Mouse (Mus musculus): ENCODE measurements around the gene Sema6b. TPM values are rescaled to one million over a fixed set of nuclear protein-coding genes. Genes with fewer than 3 reads are reported as not detected.

The Sema6b gene
- polyA plus RNA-seq, 2 experiments = 3.8 to 10.5 TPM

DNA sequence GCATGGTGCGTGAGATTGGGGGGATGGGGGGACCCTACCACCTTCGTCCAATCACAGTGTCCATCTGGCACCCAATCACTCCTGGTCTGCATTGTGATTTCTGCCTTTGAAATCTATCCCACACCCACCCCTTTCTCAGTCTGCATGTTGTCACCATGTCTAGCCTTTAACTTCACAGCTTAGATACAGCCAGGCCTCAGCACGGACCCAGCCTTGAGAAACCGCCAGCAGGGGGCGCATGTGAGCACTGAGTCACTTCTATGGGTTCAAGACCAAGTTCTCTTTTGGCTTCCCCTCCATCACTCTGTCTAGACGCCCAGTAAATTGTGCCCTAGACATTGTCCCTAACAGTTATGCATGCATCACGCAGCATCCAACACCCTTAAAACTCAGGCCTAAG is 8.3 kb downstream of the Sema6b start:
- Histone ChIP-seq H3K9ac (ENCODE audit: low read depth, low read length, severe bottlenecking) (no peak overlapping the region), H3K27ac (replicated peaks; ENCODE audit: low read depth, low read length) (no peak overlapping the region), H3K4me2 (replicated peaks; ENCODE audit: low read depth, low read length, severe bottlenecking) (no peak overlapping the region), H3K4me1 (ENCODE audit: control insufficient read depth, insufficient read depth, low read length) (peaks cover 8% of the 10 kb centered on the region; the same call in 1 of the 2 replicates), H3K36me3 (ENCODE audit: control insufficient read depth, insufficient read depth, low read length) (no peaks in the 10 kb centered on the region), H3K4me3 (replicated peaks; ENCODE audit: low read length) (no peak overlapping the region), H3K27me3 (ENCODE audit: control insufficient read depth, insufficient read depth, low read length) (0 out of 2 replicates have a peak, but pooled peaks cover under 1% of the 10 kb centered on the region), H3K9me3 (ENCODE audit: control insufficient read depth, low read length) (no peaks in the 10 kb centered on the region)
- 51% methylated on average over 7 of the region's 7 CpGs for WGBS
- no peak for ATAC-seq (ENCODE audit: low FRiP score, low read depth)
- no peak for TF ChIP-seq POLR2A (IDR thresholded peaks at IDR 0.05; ENCODE audit: borderline replicate concordance, extremely low read depth, insufficient read depth, insufficient read length)
- no peak for DNase-seq (ENCODE audit: low spot score)

DNA sequence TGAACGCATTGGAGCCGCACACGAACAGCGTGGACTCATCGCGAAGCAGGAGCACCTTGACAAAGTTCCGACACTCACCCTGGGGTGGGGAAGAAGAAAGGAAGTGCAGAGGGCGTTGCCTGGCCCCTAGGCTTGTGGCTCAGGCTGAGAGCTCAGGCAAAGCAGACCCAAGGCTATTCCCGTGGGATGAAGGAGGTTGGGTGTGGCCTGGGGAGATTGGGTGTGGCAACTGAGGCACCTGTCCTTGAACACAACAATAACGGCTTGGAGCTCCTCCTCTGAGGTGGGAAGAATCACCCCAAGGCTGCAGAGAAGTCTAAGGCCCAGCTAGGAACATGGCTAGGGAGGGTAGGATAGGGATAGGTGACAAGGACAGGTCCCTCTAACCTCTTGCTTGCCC is 9.0 kb downstream of the Sema6b start:
- Histone ChIP-seq H3K4me3 (replicated peaks; ENCODE audit: low read length) (no peak overlapping the region), H3K9me3 (ENCODE audit: control insufficient read depth, low read length) (no peaks in the 10 kb centered on the region), H3K4me1 (ENCODE audit: control insufficient read depth, insufficient read depth, low read length) (peaks cover 8% of the 10 kb centered on the region; the same call in 1 of the 2 replicates), H3K36me3 (ENCODE audit: control insufficient read depth, insufficient read depth, low read length) (no peaks in the 10 kb centered on the region), H3K4me2 (replicated peaks; ENCODE audit: low read depth, low read length, severe bottlenecking) (no peak overlapping the region), H3K9ac (ENCODE audit: low read depth, low read length, severe bottlenecking) (no peak overlapping the region), H3K27me3 (ENCODE audit: control insufficient read depth, insufficient read depth, low read length) (no peaks in the 10 kb centered on the region), H3K27ac (replicated peaks; ENCODE audit: low read depth, low read length) (no peak overlapping the region)
- WGBS = 91% methylated on average over 10 of the region's 10 CpGs
- ATAC-seq (ENCODE audit: low FRiP score, low read depth) = no peak
- DNase-seq (ENCODE audit: low spot score) = no peak
- TF ChIP-seq POLR2A (IDR thresholded peaks at IDR 0.05; ENCODE audit: borderline replicate concordance, extremely low read depth, insufficient read depth, insufficient read length) = no peak

DNA sequence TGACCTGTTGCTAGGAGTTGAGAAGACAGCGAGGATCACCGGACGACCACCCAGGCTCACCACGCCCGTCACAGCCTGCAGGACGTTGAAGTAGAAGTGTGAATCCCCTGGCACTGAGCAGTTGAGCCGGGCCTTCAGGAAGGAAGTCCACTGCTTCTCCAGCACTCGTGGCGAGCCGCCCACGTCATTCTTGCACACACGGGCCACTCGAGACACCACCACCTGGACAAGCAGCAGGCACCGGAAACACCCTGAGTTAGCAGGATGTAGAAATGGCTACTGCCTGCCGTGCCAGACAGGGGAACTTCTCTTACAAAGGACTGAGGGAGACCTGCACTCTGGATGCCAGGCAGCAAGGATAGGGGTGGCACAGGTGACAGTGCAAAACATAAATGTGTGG is 11.9 kb downstream of the Sema6b start:
- Histone ChIP-seq H3K4me2 (replicated peaks; ENCODE audit: low read depth, low read length, severe bottlenecking) (no peak overlapping the region), H3K9me3 (ENCODE audit: control insufficient read depth, low read length) (no peaks in the 10 kb centered on the region; the same call in 1 of the 2 replicates), H3K9ac (ENCODE audit: low read depth, low read length, severe bottlenecking) (no peak overlapping the region), H3K36me3 (ENCODE audit: control insufficient read depth, insufficient read depth, low read length) (no peaks in the 10 kb centered on the region), H3K4me1 (ENCODE audit: control insufficient read depth, insufficient read depth, low read length) (no peaks in the 10 kb centered on the region; the same call in 1 of the 2 replicates), H3K27ac (replicated peaks; ENCODE audit: low read depth, low read length) (no peak overlapping the region), H3K27me3 (ENCODE audit: control insufficient read depth, insufficient read depth, low read length) (peaks cover 21% of the 10 kb centered on the region), H3K4me3 (replicated peaks; ENCODE audit: low read length) (no peak overlapping the region)
- 71% methylated on average over 15 of the region's 15 CpGs for WGBS
- TF ChIP-seq POLR2A (IDR thresholded peaks at IDR 0.05; ENCODE audit: borderline replicate concordance, extremely low read depth, insufficient read depth, insufficient read length) = no peak
- DNase-seq (ENCODE audit: low spot score) = no peak
- ATAC-seq (ENCODE audit: low FRiP score, low read depth) = no peak

DNA sequence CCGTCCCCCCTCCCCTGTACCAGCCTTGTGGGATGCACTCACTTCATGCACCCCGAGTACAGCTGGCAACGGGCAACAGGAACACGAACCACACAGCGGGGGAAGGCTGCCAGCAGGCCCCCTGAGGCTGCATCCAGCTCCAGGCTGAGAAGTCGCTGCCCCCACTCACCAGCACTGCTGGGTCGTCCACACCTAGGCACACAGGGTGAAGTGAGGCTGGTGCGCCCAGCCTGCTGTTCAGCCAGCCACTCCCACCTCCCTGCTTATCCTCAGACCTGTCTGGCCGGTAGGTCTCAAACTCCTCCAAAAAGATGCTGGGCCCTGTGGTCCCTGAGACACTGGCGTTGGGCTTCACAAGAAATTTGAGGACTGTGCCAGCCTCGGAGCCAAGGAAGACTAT is 14.0 kb downstream of the Sema6b start:
- peaks cover 41% of the 10 kb centered on the region for H3K27me3 ChIP-seq (ENCODE audit: control insufficient read depth, insufficient read depth, low read length)
- no peak for ATAC-seq (ENCODE audit: low FRiP score, low read depth)
- WGBS = 65% methylated on average over 11 of the region's 11 CpGs

DNA sequence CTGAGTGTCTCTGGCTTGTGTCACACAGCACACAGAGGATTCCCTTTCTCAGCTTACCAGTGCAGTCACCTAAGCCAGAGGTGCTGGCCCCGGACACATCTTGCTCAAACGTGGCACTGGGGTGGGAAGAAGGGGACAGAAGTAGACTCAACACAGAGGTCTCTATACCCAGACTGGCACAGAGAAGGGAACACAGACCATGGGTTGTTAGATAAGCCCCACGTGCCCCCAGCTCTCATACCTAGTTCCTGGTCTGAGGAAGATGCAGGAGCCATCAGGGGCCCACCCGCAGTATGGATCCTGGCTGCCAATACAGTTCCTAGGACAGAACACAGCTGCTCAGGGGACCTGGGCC is 14.9 kb downstream of the Sema6b start:
- no peak for DNase-seq (ENCODE audit: low spot score)
- Histone ChIP-seq H3K27ac (replicated peaks; ENCODE audit: low read depth, low read length) (no peak overlapping the region), H3K9me3 (ENCODE audit: control insufficient read depth, low read length) (peaks cover 11% of the 10 kb centered on the region), H3K4me3 (replicated peaks; ENCODE audit: low read length) (no peak overlapping the region), H3K9ac (ENCODE audit: low read depth, low read length, severe bottlenecking) (no peak overlapping the region), H3K36me3 (ENCODE audit: control insufficient read depth, insufficient read depth, low read length) (no peaks in the 10 kb centered on the region), H3K27me3 (ENCODE audit: control insufficient read depth, insufficient read depth, low read length) (peaks cover 50% of the 10 kb centered on the region), H3K4me1 (ENCODE audit: control insufficient read depth, insufficient read depth, low read length) (no peaks in the 10 kb centered on the region; the same call in 1 of the 2 replicates), H3K4me2 (replicated peaks; ENCODE audit: low read depth, low read length, severe bottlenecking) (no peak overlapping the region)
- no peak for TF ChIP-seq POLR2A (IDR thresholded peaks at IDR 0.05; ENCODE audit: borderline replicate concordance, extremely low read depth, insufficient read depth, insufficient read length)
- 92% methylated on average over 4 of the region's 4 CpGs for WGBS
- ATAC-seq (ENCODE audit: low FRiP score, low read depth) = no peak

More for the DNA sequence above, 14.0 kb downstream of the Sema6b start:
- no peak overlapping the region for H3K9ac ChIP-seq (ENCODE audit: low read depth, low read length, severe bottlenecking)
- no peaks in the 10 kb centered on the region for H3K36me3 ChIP-seq (ENCODE audit: control insufficient read depth, insufficient read depth, low read length)
- H3K4me1 ChIP-seq (ENCODE audit: control insufficient read depth, insufficient read depth, low read length) = no peaks in the 10 kb centered on the region; the same call in 1 of the 2 replicates
- H3K4me2 ChIP-seq (replicated peaks; ENCODE audit: low read depth, low read length, severe bottlenecking) = no peak overlapping the region
- no peak overlapping the region for H3K27ac ChIP-seq (replicated peaks; ENCODE audit: low read depth, low read length)
- no peak for DNase-seq (ENCODE audit: low spot score)
- no peak overlapping the region for H3K4me3 ChIP-seq (replicated peaks; ENCODE audit: low read length)
- no peak for TF ChIP-seq POLR2A (IDR thresholded peaks at IDR 0.05; ENCODE audit: borderline replicate concordance, extremely low read depth, insufficient read depth, insufficient read length)
- peaks cover 11% of the 10 kb centered on the region for H3K9me3 ChIP-seq (ENCODE audit: control insufficient read depth, low read length)
